Mouse (Mus musculus): Measurements from ENCODE around the gene Dnttip2.
A peak's percentile ranks its signal among the peaks of the same experiment; 100 is the strongest.
"Not testable (repeated sequence)": the region's sequence is repeated elsewhere in the genome, so short reads cannot be mapped to it uniquely, and the experiment has no call there.

Dnttip2 gene

GRCm38 (mm10) chr3:122289344-122289743 lies 15.2 kb downstream of the Dnttip2 start:
- DNase-seq (ENCODE audit: low read depth, low spot score): not testable (repeated sequence)

- DNase-seq (ENCODE audit: low read depth, low spot score): no peak
Measured at GRCm38 (mm10) chr3:122290696-122291095, 16.5 kb downstream of the Dnttip2 start.

DNA sequence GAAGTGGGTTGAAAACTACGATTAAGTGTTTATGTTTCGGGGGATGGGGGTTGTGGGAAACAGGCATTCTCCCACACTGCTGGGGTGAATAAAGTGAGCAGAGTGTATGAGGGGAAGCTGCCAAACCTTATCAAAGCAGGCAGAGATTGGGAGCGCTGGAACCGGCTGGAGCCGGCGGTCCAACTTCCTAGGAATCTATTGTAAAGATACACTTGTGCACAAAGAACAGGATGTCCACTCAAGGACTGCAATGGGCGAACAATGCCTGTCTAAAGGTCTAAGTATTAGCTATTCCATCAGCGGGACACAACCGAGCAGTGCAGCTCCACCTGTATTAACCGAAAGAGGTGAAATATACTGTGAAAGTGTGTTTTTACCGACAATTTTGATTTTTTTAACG lies 17.6 kb downstream of the Dnttip2 start:
- DNase-seq (ENCODE audit: low read depth, low spot score): no peak

- peak; percentile 79 for DNase-seq (ENCODE audit: low read depth, low spot score)
Measured at GRCm38 (mm10) chr3:122292300-122293222, 18.4 kb downstream of the Dnttip2 start.

DNA sequence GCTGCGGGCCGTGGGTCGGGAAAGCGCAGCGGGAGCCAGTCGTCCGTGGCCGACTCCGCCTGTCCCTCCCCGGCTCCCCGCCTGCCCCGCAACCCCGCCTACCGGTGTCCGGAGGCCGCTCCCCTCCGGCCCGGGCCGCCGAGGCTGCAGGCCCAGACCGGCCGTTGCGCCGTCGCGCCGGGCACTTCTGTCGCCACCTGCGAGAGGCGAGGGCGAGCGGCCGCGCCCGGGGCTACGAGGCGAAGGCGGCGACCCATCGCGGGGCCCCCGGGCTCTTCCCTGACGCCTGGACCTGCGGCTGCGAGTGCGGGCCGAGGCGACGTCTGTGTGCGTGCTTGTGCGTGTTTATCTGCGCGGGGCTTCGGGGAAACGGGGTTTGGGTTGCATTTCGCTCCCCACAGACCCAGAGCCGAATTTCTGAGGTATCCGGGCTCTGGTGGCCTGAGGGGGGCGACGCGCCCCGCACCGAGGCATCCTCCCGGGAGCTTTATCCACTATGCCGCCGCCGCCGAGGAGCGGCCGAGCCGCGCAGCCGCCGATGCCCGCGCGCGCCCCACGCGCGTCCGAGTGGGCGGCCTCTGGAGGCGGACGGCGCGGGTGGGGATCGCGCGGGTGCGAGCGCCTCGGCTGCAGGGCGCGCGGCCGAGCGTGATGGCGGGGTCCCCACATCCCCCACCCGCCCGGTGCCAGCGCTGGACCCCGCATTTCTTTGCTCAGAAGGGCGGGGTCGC lies 19.2 kb downstream of the Dnttip2 start:
- no peak for DNase-seq (ENCODE audit: low read depth, low spot score)

GRCm38 (mm10) chr3:122293954-122294850 lies 20.0 kb downstream of the Dnttip2 start, which contains the start of gene Bcar3:
Bcar3 (plus strand) TSS chr3:122294136.
- peak; percentile 56 for DNase-seq (ENCODE audit: low read depth, low spot score)

DNA sequence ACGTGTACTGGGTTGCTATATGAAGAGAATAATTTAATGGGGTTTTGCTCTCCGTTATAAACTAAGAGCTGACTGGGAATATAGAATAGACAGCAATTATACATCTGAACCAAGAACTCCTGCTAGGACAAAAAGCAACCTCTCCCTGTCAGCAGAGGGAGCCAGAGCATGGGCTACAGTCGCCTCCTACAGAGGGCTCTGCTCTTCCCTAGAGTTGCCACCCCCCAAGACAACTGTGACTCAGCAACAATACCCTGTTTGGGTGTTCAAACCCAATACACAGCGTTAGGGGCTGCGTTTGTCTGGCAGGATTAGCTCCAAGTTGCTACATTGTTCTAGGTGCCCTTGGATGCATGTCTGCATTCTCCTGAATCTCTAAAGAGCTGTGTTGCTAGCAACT lies 21.3 kb downstream of the Dnttip2 start:
- no peak for DNase-seq (ENCODE audit: low read depth, low spot score)

DNA sequence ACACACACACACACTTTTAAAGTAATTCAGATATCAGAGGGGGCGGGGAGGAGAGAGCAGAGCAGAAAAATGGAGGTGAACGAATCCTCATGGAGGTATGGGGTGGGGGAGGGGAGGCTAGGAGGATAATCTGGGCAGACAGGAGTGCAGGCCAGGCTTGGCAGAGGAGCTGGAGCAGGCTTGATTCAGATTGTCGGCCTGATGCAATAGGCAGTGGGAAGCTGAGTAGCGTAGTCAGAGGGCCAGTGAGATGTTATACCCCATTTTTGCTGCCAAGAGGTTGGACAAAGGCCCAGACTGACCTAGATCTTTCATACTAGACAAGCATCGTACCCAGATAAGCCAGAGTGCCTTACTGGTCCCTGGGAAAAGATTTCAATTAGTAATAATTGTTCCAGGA lies 22.8 kb downstream of the Dnttip2 start:
- DNase-seq (ENCODE audit: low read depth, low spot score): no peak

DNA sequence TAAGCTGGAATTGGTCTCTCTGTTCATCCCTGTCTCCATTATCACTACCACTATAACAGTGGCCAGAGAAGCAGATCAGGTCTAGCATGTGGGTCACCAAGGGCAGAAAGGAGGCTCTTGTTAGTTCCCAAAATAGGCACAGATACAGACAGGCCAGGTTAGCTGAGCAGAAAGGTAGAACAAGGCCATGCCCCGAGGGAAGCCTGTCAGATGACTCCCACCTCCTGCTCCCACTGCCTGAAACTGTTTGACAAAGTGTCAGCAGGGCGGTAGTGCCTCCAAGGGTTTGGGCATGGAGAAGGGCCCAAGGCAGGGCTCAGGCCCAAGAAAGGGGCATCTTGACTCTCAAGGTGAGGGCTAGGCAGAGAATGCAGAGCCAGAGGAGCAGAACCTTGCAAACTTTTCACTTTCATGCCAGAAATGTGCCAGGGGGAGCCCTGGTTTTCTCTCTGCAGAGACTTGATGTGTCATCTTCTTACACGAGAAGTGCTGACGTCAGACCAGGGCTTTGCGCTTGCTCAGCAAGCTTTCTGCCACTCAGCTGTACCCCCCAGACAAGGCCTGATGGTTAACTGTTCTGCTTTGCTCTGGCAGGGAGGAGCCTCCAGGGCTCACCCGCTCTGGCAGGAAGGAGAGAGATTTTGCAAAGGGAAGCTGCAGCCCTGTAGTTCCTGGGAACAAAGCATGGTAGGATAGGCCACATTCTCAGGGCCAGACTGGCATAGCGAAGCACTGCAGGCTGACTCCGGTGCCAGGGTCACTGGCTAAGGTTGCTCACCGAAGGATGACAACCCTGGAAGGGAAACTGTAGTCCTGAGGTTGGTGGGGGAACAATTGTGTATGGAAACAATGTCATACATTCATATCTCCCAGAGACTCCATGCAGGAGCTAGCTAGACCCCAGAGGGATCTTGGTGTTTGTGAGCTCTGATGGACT lies 27.1 kb downstream of the Dnttip2 start:
- no peak for DNase-seq (ENCODE audit: low read depth, low spot score)

GRCm38 (mm10) chr3:122304560-122304959 lies 30.4 kb downstream of the Dnttip2 start:
- DNase-seq (ENCODE audit: low read depth, low spot score): no peak

DNA sequence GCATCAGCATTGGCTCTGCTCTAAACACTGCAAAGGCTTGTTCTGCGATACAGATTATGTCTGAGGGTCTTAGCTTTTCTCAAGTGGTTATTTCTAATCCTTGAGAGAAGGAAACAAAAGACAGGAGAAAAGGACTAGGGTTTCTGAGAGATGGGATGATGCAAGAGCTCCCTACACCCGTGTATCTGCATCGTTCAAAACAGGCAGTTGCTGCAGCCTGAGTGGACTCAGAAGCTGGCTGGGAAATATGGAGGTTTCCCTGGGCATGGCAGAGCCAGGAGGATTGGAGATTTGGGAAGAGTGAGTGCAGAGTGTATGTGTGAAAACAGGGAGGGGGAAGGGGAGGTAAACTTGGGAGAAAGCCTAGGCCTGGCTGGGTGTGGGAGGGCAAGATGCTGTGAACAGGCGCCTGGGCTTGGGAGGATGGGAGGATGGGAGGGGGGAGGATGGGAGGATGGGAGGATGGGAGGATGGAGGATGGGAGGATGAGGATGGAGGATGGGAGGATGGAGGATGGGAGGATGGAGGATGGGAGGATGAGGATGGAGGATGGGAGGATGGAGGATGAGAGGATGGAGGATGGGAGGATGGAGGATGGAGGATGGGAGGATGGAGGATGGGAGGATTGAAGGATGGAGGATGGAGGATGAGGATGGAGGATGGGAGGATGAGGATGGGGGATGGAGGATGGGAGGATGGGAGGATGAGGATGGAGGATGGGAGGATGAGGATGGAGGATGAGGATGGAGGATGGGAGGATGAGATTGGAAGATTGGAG lies 33.9 kb downstream of the Dnttip2 start:
- DNase-seq (ENCODE audit: low read depth, low spot score): no peak

GRCm38 (mm10) chr3:122308981-122309380 lies 34.8 kb downstream of the Dnttip2 start:
- DNase-seq (ENCODE audit: low read depth, low spot score): no peak

GRCm38 (mm10) chr3:122312078-122312477 lies 37.9 kb downstream of the Dnttip2 start:
- DNase-seq (ENCODE audit: low read depth, low spot score): peak; percentile 48

DNA sequence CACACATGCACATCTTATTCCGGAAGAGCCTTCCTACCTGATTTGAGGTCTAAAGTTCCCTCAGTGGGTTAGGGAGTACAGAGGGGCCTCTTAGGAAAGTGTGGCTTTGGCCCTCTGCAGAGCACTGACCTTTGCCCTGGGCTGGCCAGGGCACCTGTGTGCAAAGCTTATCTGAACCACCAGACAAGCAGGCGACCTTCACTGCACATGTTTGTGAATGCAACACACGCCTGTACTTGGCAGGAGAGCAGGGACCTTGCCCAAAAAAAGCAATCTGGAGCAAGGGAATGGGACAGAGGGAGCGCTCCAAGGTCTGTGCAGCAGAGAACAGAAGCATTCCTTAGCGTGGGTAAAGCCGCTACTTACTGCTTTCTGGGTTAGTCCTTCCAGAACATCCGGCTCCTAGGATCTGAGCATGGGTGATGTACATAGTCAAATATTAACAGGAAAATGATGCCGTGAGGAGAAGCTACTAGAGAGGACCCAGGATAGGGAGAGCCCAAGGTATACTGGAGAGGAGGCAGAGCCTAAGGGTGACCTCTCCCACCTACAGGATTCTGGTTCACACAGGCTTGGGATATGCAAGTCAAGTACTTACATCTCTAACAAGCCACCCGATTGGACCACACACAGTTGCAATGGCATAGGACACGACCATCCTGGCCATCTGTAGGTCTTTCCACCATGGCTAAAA lies 38.9 kb downstream of the Dnttip2 start:
- no peak for DNase-seq (ENCODE audit: low read depth, low spot score)

GRCm38 (mm10) chr3:122313936-122314335 lies 39.7 kb downstream of the Dnttip2 start:
- no peak for DNase-seq (ENCODE audit: low read depth, low spot score)

- DNase-seq (ENCODE audit: low read depth, low spot score): no peak
Measured at GRCm38 (mm10) chr3:122316621-122317020, 42.4 kb downstream of the Dnttip2 start.

GRCm38 (mm10) chr3:122317339-122317738 lies 43.2 kb downstream of the Dnttip2 start:
- DNase-seq (ENCODE audit: low read depth, low spot score): no peak

DNA sequence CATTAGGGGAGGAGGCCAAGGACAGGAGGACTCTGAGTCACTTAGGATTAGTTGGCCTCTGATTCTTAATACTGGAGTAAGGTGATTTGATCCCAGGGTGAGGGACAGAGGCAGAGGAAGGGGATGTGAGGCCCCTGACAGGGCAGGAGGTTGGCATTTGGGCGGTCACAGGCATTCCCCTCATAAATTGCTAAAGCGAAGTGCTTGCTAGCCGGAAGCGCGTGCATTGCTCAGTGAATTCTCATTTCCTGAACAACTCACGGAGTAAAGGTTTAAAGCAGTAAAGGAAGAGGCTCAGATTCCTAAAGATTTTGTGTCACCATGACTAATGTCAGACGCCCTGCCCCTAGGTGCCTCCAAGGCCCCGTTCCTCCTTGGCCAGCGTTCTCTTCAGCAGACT lies 48.0 kb downstream of the Dnttip2 start:
- no peak for DNase-seq (ENCODE audit: low read depth, low spot score)

GRCm38 (mm10) chr3:122323841-122324240 lies 49.7 kb downstream of the Dnttip2 start:
- no peak for DNase-seq (ENCODE audit: low read depth, low spot score)
